In genomic region chr6:72415964-72416772, GRCm38 (mm10) we compare ENCODE assay signal across 16 mouse cellular contexts. TPM values are rescaled to one million over a fixed set of nuclear protein-coding genes. Genes with fewer than 3 reads are reported as not detected.
DNase-seq lines count a peak whose midpoint lies in the region; ATAC-seq and TF ChIP-seq lines count a peak whose summit lies in the region.
"Had no signal": no experiment of that assay in that cellular context is flagged by ENCODE, and none has a peak within 500 bp of the region (broad histone marks: within the 10 kb centered on the region; RNA-seq: fewer than 3 reads in every experiment).

No protein-coding gene starts in this region.

- H3K27ac ChIP-seq in hindbrain, embryonic 13.5 days: no peak overlapping the region
- no peak overlapping the region for H3K27ac ChIP-seq in hindbrain, postnatal 0 days
- no peak overlapping the region for H3K27ac ChIP-seq in embryonic facial prominence, embryonic 14.5 days (replicated peaks; ENCODE audit: low read depth, low read length)
- no peak overlapping the region for H3K27ac ChIP-seq in embryonic facial prominence, embryonic 15.5 days (replicated peaks)
- H3K27ac ChIP-seq in liver, embryonic 15.5 days (replicated peaks): peak overlapping the region; percentile 49
- H3K27ac ChIP-seq: forebrain, embryonic 12.5 days; midbrain, embryonic 12.5 days had no signal

- peak overlapping the region; percentile 39; the same call in 1 of the 2 replicates for H3K9ac ChIP-seq in hindbrain, embryonic 13.5 days
- no peak overlapping the region for H3K9ac ChIP-seq in hindbrain, postnatal 0 days (replicated peaks; ENCODE audit: low read length)
- 0 out of 2 replicates have a peak overlapping the region, but pooled peaks have one; percentile 34 for H3K9ac ChIP-seq in embryonic facial prominence, embryonic 14.5 days (ENCODE audit: low read depth, low read length)
- H3K9ac ChIP-seq in embryonic facial prominence, embryonic 15.5 days: no peak overlapping the region
- no peak overlapping the region for H3K9ac ChIP-seq in liver, embryonic 15.5 days
- H3K9ac ChIP-seq: forebrain, embryonic 12.5 days; midbrain, embryonic 12.5 days had no signal

- H3K4me2 ChIP-seq in hindbrain, embryonic 13.5 days: peak overlapping the region; percentile 1; the same call in 1 of the 2 replicates
- no peak overlapping the region for H3K4me2 ChIP-seq in hindbrain, postnatal 0 days (ENCODE audit: low read depth, low read length)
- H3K4me2 ChIP-seq in embryonic facial prominence, embryonic 14.5 days (ENCODE audit: low read depth, low read length): peak overlapping the region; percentile 71
- peak overlapping the region; percentile 61; the same call in 1 of the 2 replicates for H3K4me2 ChIP-seq in embryonic facial prominence, embryonic 15.5 days (replicated peaks)
- peak overlapping the region; percentile 77 for H3K4me2 ChIP-seq in liver, embryonic 15.5 days
- H3K4me2 ChIP-seq: midbrain, embryonic 12.5 days had no signal

- WGBS in hindbrain, embryonic 13.5 days: 88% methylated on average over 7 of the region's 7 CpGs
- WGBS in hindbrain, postnatal 0 days: 81% methylated on average over 7 of the region's 7 CpGs
- 75% methylated on average over 7 of the region's 7 CpGs for WGBS in embryonic facial prominence, embryonic 14.5 days
- 81% methylated on average over 7 of the region's 7 CpGs for WGBS in embryonic facial prominence, embryonic 15.5 days
- 71% methylated on average over 7 of the region's 7 CpGs for WGBS in liver, embryonic 15.5 days (ENCODE audit: insufficient replicate concordance)

- H3K4me1 ChIP-seq in hindbrain, embryonic 13.5 days (replicated peaks): peaks cover 24% of the 10 kb centered on the region
- peaks cover 8% of the 10 kb centered on the region for H3K4me1 ChIP-seq in hindbrain, postnatal 0 days (ENCODE audit: insufficient read depth, low read length)
- peaks cover 9% of the 10 kb centered on the region for H3K4me1 ChIP-seq in embryonic facial prominence, embryonic 14.5 days (ENCODE audit: control insufficient read depth, insufficient read depth, low read length)
- H3K4me1 ChIP-seq in embryonic facial prominence, embryonic 15.5 days: peaks cover 20% of the 10 kb centered on the region
- H3K4me1 ChIP-seq in liver, embryonic 15.5 days (replicated peaks): peaks cover 58% of the 10 kb centered on the region

- ATAC-seq in hindbrain, embryonic 13.5 days (ENCODE audit: low FRiP score): no peak
- no peak for ATAC-seq in hindbrain, postnatal 0 days
- ATAC-seq in embryonic facial prominence, embryonic 14.5 days (ENCODE audit: low read depth): no peak
- ATAC-seq in embryonic facial prominence, embryonic 15.5 days (ENCODE audit: insufficient number of reproducible peaks, low FRiP score, low TSS enrichment, low read depth): no peak
- no peak for ATAC-seq in liver, embryonic 15.5 days (ENCODE audit: insufficient read depth)

- no peak overlapping the region for H3K4me3 ChIP-seq in hindbrain, embryonic 13.5 days
- H3K4me3 ChIP-seq in hindbrain, postnatal 0 days (ENCODE audit: low read length): no peak overlapping the region
- H3K4me3 ChIP-seq in embryonic facial prominence, embryonic 14.5 days (ENCODE audit: low read depth, low read length): no peak overlapping the region; the same call in 1 of the 2 replicates
- no peak overlapping the region for H3K4me3 ChIP-seq in embryonic facial prominence, embryonic 15.5 days (replicated peaks)
- peak overlapping the region; percentile 14 for H3K4me3 ChIP-seq in liver, embryonic 15.5 days (replicated peaks)
- H3K4me3 ChIP-seq: midbrain, embryonic 12.5 days had no signal

- H3K9me3 ChIP-seq in hindbrain, embryonic 13.5 days: no peaks in the 10 kb centered on the region
- H3K9me3 ChIP-seq in hindbrain, postnatal 0 days (ENCODE audit: low read length): no peaks in the 10 kb centered on the region
- no peaks in the 10 kb centered on the region for H3K9me3 ChIP-seq in embryonic facial prominence, embryonic 14.5 days (ENCODE audit: control insufficient read depth, low read length)
- H3K9me3 ChIP-seq in embryonic facial prominence, embryonic 15.5 days (replicated peaks): no peaks in the 10 kb centered on the region
- no peaks in the 10 kb centered on the region for H3K9me3 ChIP-seq in liver, embryonic 15.5 days (replicated peaks)
- H3K9me3 ChIP-seq: forebrain, embryonic 12.5 days; midbrain, embryonic 12.5 days had no signal

- peaks cover 41% of the 10 kb centered on the region for H3K36me3 ChIP-seq in hindbrain, embryonic 13.5 days
- peaks cover 28% of the 10 kb centered on the region for H3K36me3 ChIP-seq in hindbrain, postnatal 0 days (ENCODE audit: insufficient read depth, low read length)
- peaks cover 37% of the 10 kb centered on the region for H3K36me3 ChIP-seq in embryonic facial prominence, embryonic 14.5 days (ENCODE audit: control insufficient read depth, insufficient read depth, low read length)
- H3K36me3 ChIP-seq in embryonic facial prominence, embryonic 15.5 days: peaks cover 40% of the 10 kb centered on the region
- peaks cover 20% of the 10 kb centered on the region for H3K36me3 ChIP-seq in liver, embryonic 15.5 days (replicated peaks)

- H3K27me3 ChIP-seq in hindbrain, embryonic 13.5 days: no peaks in the 10 kb centered on the region
- H3K27me3 ChIP-seq in hindbrain, postnatal 0 days (ENCODE audit: insufficient read depth, low read length): no peaks in the 10 kb centered on the region
- H3K27me3 ChIP-seq in embryonic facial prominence, embryonic 14.5 days (replicated peaks; ENCODE audit: control insufficient read depth, insufficient read depth, low read length): no peaks in the 10 kb centered on the region
- no peaks in the 10 kb centered on the region for H3K27me3 ChIP-seq in embryonic facial prominence, embryonic 15.5 days
- no peaks in the 10 kb centered on the region for H3K27me3 ChIP-seq in liver, embryonic 15.5 days
- H3K27me3 ChIP-seq: CH12.LX; forebrain, embryonic 12.5 days; midbrain, embryonic 12.5 days had no signal

- no peak for TF ChIP-seq CTCF in hindbrain, postnatal 0 days (IDR thresholded peaks at IDR 0.05; ENCODE audit: low read depth)

- no peak for DNase-seq in hindbrain, postnatal 0 days (ENCODE audit: low spot score)
- no peak for DNase-seq in embryonic facial prominence, embryonic 14.5 days (ENCODE audit: low spot score)
- DNase-seq in adrenal gland, postnatal 25 days: no peak
- no peak for DNase-seq in layer of hippocampus, adult 11-12 months (ENCODE audit: low spot score)
- DNase-seq in spleen, postnatal 36 days (ENCODE audit: low spot score in 2 of 2): no peak
- DNase-seq: cerebellum, adult 2 months; heart, postnatal 14 days; kidney, adult 18-20 months; spleen, adult 18-20 months; thymus, adult 2 months had no signal

RNA-seq across cellular contexts. Expression of gene Ggcx, which starts 2.1 kb away (rescaled TPM):
- polyA plus RNA-seq in hindbrain, embryonic 13.5 days (2015; fragmentation: Nextera tagmentation; extraction: Ambion mirVana): 15.3 and 19.4 TPM in 2 replicates
- total RNA-seq in hindbrain, postnatal 0 days (2014; rRNA removed): 14.8 and 23.6 TPM in 2 replicates
- polyA plus RNA-seq in hindbrain, postnatal 0 days (2015; fragmentation: Nextera tagmentation; extraction: Ambion mirVana): 10.6 and 14.6 TPM in 2 replicates
- polyA plus RNA-seq in embryonic facial prominence, embryonic 14.5 days (2014; fragmentation: Nextera tagmentation; extraction: Ambion mirVana): 15.0 and 15.7 TPM in 2 replicates
- polyA plus RNA-seq in embryonic facial prominence, embryonic 15.5 days (2015; fragmentation: Nextera tagmentation; extraction: Ambion mirVana): 39.0 and 42.6 TPM in 2 replicates
- polyA plus RNA-seq in liver, embryonic 15.5 days (2015; fragmentation: Nextera tagmentation; extraction: Ambion mirVana): 27.5 and 29.8 TPM in 2 replicates
- total RNA-seq in adrenal gland, postnatal 25 days (2021): 52.5 and 56.9 TPM in 2 replicates

RNA-seq across cellular contexts. Expression of gene Mat2a, which starts 23.2 kb away (rescaled TPM):
- polyA plus RNA-seq in hindbrain, embryonic 13.5 days (2015; fragmentation: Nextera tagmentation; extraction: Ambion mirVana): 388 and 410 TPM in 2 replicates
- total RNA-seq in hindbrain, postnatal 0 days (2014; rRNA removed): 70.5 and 105 TPM in 2 replicates
- 254 and 279 TPM in 2 replicates for polyA plus RNA-seq in hindbrain, postnatal 0 days (2015; fragmentation: Nextera tagmentation; extraction: Ambion mirVana)
- 292 and 321 TPM in 2 replicates for polyA plus RNA-seq in embryonic facial prominence, embryonic 14.5 days (2014; fragmentation: Nextera tagmentation; extraction: Ambion mirVana)
- polyA plus RNA-seq in embryonic facial prominence, embryonic 15.5 days (2015; fragmentation: Nextera tagmentation; extraction: Ambion mirVana): 294 and 307 TPM in 2 replicates
- polyA plus RNA-seq in liver, embryonic 15.5 days (2015; fragmentation: Nextera tagmentation; extraction: Ambion mirVana): 136 and 143 TPM in 2 replicates
- total RNA-seq in adrenal gland, postnatal 25 days (2021): 199 and 214 TPM in 2 replicates

RNA-seq across cellular contexts. Expression of gene Vamp8, which starts 25.7 kb away (rescaled TPM):
- polyA plus RNA-seq in hindbrain, embryonic 13.5 days (2015; fragmentation: Nextera tagmentation; extraction: Ambion mirVana): 25.9 and 29.4 TPM in 2 replicates
- 7.2 and 17.4 TPM in 2 replicates for total RNA-seq in hindbrain, postnatal 0 days (2014; rRNA removed)
- 34.3 and 39.6 TPM in 2 replicates for polyA plus RNA-seq in hindbrain, postnatal 0 days (2015; fragmentation: Nextera tagmentation; extraction: Ambion mirVana)
- polyA plus RNA-seq in embryonic facial prominence, embryonic 14.5 days (2014; fragmentation: Nextera tagmentation; extraction: Ambion mirVana): 130 and 144 TPM in 2 replicates
- 177 and 183 TPM in 2 replicates for polyA plus RNA-seq in embryonic facial prominence, embryonic 15.5 days (2015; fragmentation: Nextera tagmentation; extraction: Ambion mirVana)
- 239 and 242 TPM in 2 replicates for polyA plus RNA-seq in liver, embryonic 15.5 days (2015; fragmentation: Nextera tagmentation; extraction: Ambion mirVana)
- total RNA-seq in adrenal gland, postnatal 25 days (2021): 117 and 154 TPM in 2 replicates

RNA-seq across cellular contexts. Expression of gene Vamp5, which starts 35.9 kb away (rescaled TPM):
- polyA plus RNA-seq in hindbrain, embryonic 13.5 days (2015; fragmentation: Nextera tagmentation; extraction: Ambion mirVana): 18.8 and 20.8 TPM in 2 replicates
- total RNA-seq in hindbrain, postnatal 0 days (2014; rRNA removed): 4.6 and 20.0 TPM in 2 replicates
- polyA plus RNA-seq in hindbrain, postnatal 0 days (2015; fragmentation: Nextera tagmentation; extraction: Ambion mirVana): 11.9 and 12.9 TPM in 2 replicates
- polyA plus RNA-seq in embryonic facial prominence, embryonic 14.5 days (2014; fragmentation: Nextera tagmentation; extraction: Ambion mirVana): 20.3 and 22.3 TPM in 2 replicates
- 27.9 and 29.0 TPM in 2 replicates for polyA plus RNA-seq in embryonic facial prominence, embryonic 15.5 days (2015; fragmentation: Nextera tagmentation; extraction: Ambion mirVana)
- 66.2 and 67.1 TPM in 2 replicates for polyA plus RNA-seq in liver, embryonic 15.5 days (2015; fragmentation: Nextera tagmentation; extraction: Ambion mirVana)
- total RNA-seq in adrenal gland, postnatal 25 days (2021): 35.2 and 51.8 TPM in 2 replicates

RNA-seq across cellular contexts. Expression of gene Rnf181, which starts 49.4 kb away (rescaled TPM):
- polyA plus RNA-seq in hindbrain, embryonic 13.5 days (2015; fragmentation: Nextera tagmentation; extraction: Ambion mirVana): 141 and 147 TPM in 2 replicates
- 70.6 and 72.7 TPM in 2 replicates for total RNA-seq in hindbrain, postnatal 0 days (2014; rRNA removed)
- 128 and 134 TPM in 2 replicates for polyA plus RNA-seq in hindbrain, postnatal 0 days (2015; fragmentation: Nextera tagmentation; extraction: Ambion mirVana)
- 79.9 and 81.1 TPM in 2 replicates for polyA plus RNA-seq in embryonic facial prominence, embryonic 14.5 days (2014; fragmentation: Nextera tagmentation; extraction: Ambion mirVana)
- polyA plus RNA-seq in embryonic facial prominence, embryonic 15.5 days (2015; fragmentation: Nextera tagmentation; extraction: Ambion mirVana): 106 and 120 TPM in 2 replicates
- 82.5 and 88.5 TPM in 2 replicates for polyA plus RNA-seq in liver, embryonic 15.5 days (2015; fragmentation: Nextera tagmentation; extraction: Ambion mirVana)
- total RNA-seq in adrenal gland, postnatal 25 days (2021): 368 and 473 TPM in 2 replicates

Comparison
In these comparisons a context has a peak if more than half of its experiments do, and no peak if none do; other contexts are left out.
1. H3K9ac ChIP-seq: peak in hindbrain, embryonic 13.5 days (single experiment) and embryonic facial prominence, embryonic 14.5 days (single experiment); none in hindbrain, postnatal 0 days (single experiment), embryonic facial prominence, embryonic 15.5 days (single experiment) and liver, embryonic 15.5 days (single experiment).